ENCODE assay signal across 8 mouse cellular contexts in genomic region chr2:154436458-154437190, GRCm38 (mm10). TPM values are rescaled to one million over a fixed set of nuclear protein-coding genes. Genes with fewer than 3 reads are reported as not detected.
A peak's percentile ranks its signal among the peaks of the same experiment; 100 is the strongest.
DNase-seq lines count a peak whose midpoint lies in the region; ATAC-seq lines count a peak whose summit lies in the region.

TSS of gene Cbfa2t2 (plus strand) at chr2:154436481.

- peak within 1 kb of the TSS; percentile 99 for H3K27ac ChIP-seq in embryonic facial prominence, embryonic 10.5 days (replicated peaks)
- H3K27ac ChIP-seq in heart, embryonic 10.5 days = peak within 1 kb of the TSS; percentile 99
- peak within 1 kb of the TSS; percentile 88 for H3K27ac ChIP-seq in liver, embryonic 13.5 days

- H3K9ac ChIP-seq in liver, embryonic 13.5 days = peak within 1 kb of the TSS; percentile 98

- peak; percentile 82 for DNase-seq in 3134 (ENCODE audit: extremely low read depth, insufficient read length, low spot score)
- peak; percentile 78 for DNase-seq in Muller cell, postnatal 12 days (ENCODE audit: inconsistent ontology term)
- peak; percentile 76 for DNase-seq in embryonic facial prominence, embryonic 10.5 days (ENCODE audit: low spot score)
- peak; percentile 88 for DNase-seq in heart, embryonic 10.5 days (ENCODE audit: low spot score)
- peak; percentile 38 to 58 for DNase-seq in kidney, adult 8-10 months
- peak; percentile 57 for DNase-seq in liver, embryonic 13.5 days
- peak; percentile 76 for DNase-seq in neural tube, embryonic 10.5 days (ENCODE audit: extremely low spot score, low spot score)
- no peak for DNase-seq in right cerebral cortex, postnatal 4 days

- peaks cover 26% of the 10 kb centered on the region for H3K4me1 ChIP-seq in embryonic facial prominence, embryonic 10.5 days
- peaks cover 23% of the 10 kb centered on the region; the same call in 1 of the 2 replicates for H3K4me1 ChIP-seq in heart, embryonic 10.5 days
- H3K4me1 ChIP-seq in liver, embryonic 13.5 days (replicated peaks) = peaks cover 44% of the 10 kb centered on the region

- no peaks in the 10 kb centered on the region for H3K27me3 ChIP-seq in embryonic facial prominence, embryonic 10.5 days (replicated peaks; ENCODE audit: low read depth, poor library complexity, severe bottlenecking)
- no peaks in the 10 kb centered on the region for H3K27me3 ChIP-seq in heart, embryonic 10.5 days (ENCODE audit: insufficient read depth, poor library complexity, severe bottlenecking)
- H3K27me3 ChIP-seq in liver, embryonic 13.5 days = no peaks in the 10 kb centered on the region

- peak; percentile 52 for ATAC-seq in liver, embryonic 13.5 days (ENCODE audit: low read depth)

- peak within 1 kb of the TSS; percentile 90 for H3K4me2 ChIP-seq in liver, embryonic 13.5 days

- H3K4me3 ChIP-seq in embryonic facial prominence, embryonic 10.5 days = peak within 1 kb of the TSS; percentile 98
- peak within 1 kb of the TSS; percentile 96 for H3K4me3 ChIP-seq in heart, embryonic 10.5 days
- peak within 1 kb of the TSS; percentile 93 for H3K4me3 ChIP-seq in liver, embryonic 13.5 days (replicated peaks)

- H3K36me3 ChIP-seq in embryonic facial prominence, embryonic 10.5 days (replicated peaks) = peaks cover 11% of the 10 kb centered on the region; the same call in 1 of the 2 replicates
- no peaks in the 10 kb centered on the region for H3K36me3 ChIP-seq in heart, embryonic 10.5 days
- no peaks in the 10 kb centered on the region for H3K36me3 ChIP-seq in liver, embryonic 13.5 days

- WGBS in embryonic facial prominence, embryonic 10.5 days = under 1% methylated on average over 70 of the region's 70 CpGs
- under 1% methylated on average over 70 of the region's 70 CpGs for WGBS in heart, embryonic 10.5 days
- WGBS in liver, embryonic 13.5 days (ENCODE audit: insufficient replicate concordance) = under 1% methylated on average over 70 of the region's 70 CpGs

- H3K9me3 ChIP-seq in embryonic facial prominence, embryonic 10.5 days = no peaks in the 10 kb centered on the region
- no peaks in the 10 kb centered on the region for H3K9me3 ChIP-seq in heart, embryonic 10.5 days
- no peaks in the 10 kb centered on the region for H3K9me3 ChIP-seq in liver, embryonic 13.5 days (replicated peaks)

RNA-seq across cellular contexts. Expression of gene Cbfa2t2, which starts in this region (rescaled TPM):
- 68.8 and 72.2 TPM in 2 replicates for polyA plus RNA-seq in embryonic facial prominence, embryonic 10.5 days (2016; fragmentation: Nextera tagmentation; extraction: Ambion mirVana)
- 37.3 and 44.6 TPM in 2 replicates for polyA plus RNA-seq in heart, embryonic 10.5 days (2016; fragmentation: Nextera tagmentation; extraction: Ambion mirVana)
- 8.4 and 9.6 TPM in 2 replicates for polyA plus RNA-seq in liver, embryonic 13.5 days (2015; fragmentation: Nextera tagmentation; extraction: Ambion mirVana)
